Mouse (Mus musculus) ES-CJ7 (cell line): Measurements from ENCODE around the gene Ccp110.

Source experiments
- DNase-seq: peaks from one replicate; pipeline ENCODE4 v3.0.0; 2011; ENCODE audit warnings: low read depth, low spot score

Ccp110 gene

DNA sequence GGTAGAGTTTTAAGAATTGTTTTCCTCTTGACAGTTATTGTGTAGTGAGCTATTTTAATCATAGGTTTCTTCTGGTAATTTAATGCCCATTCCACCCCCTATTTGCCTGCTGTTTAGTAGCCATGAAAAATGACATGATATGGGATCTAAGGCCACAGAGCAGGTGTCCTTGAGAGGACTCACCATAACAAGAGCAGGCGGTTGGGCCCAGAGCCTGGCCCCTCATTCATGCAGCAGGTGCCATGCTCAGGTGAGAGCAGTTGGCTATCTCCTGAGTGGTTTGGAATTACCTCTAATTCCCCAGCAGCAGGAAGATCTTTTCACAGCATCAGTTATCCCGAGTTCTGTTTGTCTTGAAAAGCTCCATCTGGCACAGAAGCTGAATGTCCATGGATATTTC lies 13.1 kb downstream of the Ccp110 start:
- DNase-seq, result no peak

- DNase-seq, result no peak
These were observed 16.7 kb downstream of the Ccp110 start for GRCm38 (mm10) chr7:118728846-118729587.

DNA sequence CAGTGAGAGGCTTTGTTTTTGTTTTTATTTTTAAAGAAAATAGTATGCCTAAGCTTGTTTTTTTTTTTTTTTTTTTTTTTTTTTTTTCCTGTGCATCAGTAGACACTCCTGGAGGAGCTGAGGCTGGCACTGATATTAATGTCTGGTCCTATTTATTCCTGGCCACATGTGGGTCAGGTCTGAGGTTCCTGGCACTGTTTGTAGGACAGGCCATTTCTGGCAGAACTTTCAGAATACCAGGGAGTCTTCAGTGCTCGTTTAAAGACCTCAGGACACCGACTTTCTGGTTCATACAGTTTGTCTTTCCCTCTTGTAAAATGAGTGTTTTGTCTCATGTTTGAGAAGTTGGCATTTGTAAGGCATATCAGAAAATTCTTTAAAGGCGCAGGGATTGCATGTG lies 19.4 kb downstream of the Ccp110 start:
- DNase-seq, result no peak

- no peak for DNase-seq
These were observed 20.9 kb downstream of the Ccp110 start for GRCm38 (mm10) chr7:118733225-118733624.

GRCm38 (mm10) chr7:118738730-118739129 lies 26.4 kb downstream of the Ccp110 start:
- peak; percentile 22 for DNase-seq

DNA sequence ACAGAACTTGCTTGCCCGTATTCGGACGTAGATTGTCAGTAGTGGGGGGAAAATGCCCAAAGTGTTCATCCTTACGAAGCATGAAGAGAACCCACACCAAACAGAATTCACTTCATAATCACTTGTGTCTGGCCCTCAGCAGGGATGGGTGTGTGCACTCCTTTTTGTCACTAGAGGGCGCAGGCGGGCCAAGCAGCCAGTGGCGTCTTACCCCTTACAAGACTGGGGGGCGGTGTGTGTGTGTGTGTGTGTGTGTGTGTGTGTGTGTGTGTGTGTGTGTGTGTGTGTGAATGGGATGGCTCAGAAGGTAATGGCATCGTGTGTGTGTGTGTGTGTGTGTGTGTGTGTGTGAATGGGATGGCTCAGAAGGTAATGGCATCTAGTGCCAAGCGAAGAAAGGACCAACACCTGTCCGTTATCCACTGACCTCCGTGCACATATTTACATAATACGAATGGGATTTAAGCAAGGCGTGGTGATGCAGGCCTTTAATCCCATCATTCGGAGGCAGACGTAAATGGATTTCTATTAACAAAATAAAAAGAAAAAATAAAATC lies 27.7 kb downstream of the Ccp110 start, which contains the start of gene Vps35l:
Gene Vps35l, plus strand, starts transcription at position 252 of the 557 bp plus-strand sequence.
- DNase-seq, result peak; percentile 72

DNA sequence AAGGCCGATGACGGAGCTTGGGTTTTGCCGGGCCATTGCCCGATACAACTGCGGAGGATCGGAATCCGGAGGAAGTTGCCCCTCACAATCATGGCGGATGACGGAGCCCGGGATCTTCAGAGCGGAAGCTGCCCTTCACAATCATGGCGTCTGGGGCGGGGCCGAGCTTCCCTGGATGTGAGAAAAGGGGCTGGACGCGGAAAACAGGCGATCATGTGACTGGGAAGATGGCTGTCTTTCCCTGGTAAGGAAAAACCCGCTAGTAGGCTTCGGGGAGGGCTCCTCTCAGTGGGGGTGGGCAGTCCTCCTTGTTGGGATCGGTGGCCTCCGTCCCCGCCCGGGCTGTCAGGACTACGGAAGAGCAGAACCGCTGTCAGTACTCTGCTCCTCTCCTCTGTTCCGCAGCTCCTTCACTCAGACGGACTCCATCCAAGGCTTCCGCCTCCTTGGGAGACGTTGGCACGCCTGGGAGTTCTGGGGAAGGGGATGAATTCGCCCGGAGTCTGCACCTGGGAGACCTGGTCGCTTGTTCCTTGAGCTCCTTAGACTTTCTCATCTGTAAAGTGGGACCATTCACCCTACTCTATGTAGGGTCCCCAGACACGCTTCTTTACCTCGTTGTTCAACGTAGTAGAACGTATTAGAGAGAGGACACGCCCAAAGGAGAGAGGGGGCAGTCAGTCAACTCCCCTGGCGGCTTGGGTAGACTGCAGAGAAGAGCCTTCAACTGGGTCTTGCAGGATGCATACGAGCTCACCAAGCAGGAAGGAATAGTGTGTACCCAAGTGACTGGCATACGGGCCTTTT lies 28.4 kb downstream of the Ccp110 start:
- DNase-seq, result peak; percentile 94

DNA sequence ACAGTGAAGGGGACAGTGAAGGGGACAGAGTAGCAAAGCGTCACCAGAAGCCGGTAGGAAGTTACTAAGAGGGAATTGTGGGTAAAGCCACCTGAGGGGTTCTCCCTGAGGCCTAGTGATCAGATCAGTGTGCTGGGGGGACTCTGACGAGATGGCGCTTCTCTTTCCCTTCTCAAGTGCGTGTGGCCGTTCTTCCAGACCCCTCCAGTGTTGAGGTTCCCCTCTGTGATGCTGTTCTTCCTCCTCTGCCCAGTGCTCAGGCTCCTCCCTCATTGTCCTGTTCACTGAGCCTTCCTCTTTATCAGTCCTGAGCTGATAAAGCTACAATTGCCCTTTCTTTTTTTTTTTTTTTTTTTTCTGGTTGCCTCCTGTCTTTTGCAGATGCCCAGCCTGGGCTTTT lies 29.9 kb downstream of the Ccp110 start:
- no peak for DNase-seq

DNA sequence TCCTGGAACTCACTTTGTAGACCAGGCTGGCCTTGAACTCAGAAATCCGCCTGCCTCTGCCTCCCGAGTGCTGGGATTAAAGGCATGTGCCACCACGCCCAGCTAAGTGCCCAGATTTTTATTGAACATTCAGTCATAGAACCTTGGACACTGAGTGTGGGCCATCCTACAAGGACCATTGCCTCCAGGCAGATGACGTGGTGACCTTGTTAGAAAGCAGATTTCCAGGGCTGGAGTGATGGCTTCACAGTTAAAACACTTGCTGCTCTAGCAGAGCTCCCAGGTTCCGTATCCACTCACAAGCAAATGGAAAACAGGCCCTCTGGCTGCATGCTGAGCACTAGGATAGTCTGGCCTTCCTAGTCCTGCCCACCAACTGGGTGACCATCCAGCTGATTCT lies 32.4 kb downstream of the Ccp110 start:
- no peak for DNase-seq

DNA sequence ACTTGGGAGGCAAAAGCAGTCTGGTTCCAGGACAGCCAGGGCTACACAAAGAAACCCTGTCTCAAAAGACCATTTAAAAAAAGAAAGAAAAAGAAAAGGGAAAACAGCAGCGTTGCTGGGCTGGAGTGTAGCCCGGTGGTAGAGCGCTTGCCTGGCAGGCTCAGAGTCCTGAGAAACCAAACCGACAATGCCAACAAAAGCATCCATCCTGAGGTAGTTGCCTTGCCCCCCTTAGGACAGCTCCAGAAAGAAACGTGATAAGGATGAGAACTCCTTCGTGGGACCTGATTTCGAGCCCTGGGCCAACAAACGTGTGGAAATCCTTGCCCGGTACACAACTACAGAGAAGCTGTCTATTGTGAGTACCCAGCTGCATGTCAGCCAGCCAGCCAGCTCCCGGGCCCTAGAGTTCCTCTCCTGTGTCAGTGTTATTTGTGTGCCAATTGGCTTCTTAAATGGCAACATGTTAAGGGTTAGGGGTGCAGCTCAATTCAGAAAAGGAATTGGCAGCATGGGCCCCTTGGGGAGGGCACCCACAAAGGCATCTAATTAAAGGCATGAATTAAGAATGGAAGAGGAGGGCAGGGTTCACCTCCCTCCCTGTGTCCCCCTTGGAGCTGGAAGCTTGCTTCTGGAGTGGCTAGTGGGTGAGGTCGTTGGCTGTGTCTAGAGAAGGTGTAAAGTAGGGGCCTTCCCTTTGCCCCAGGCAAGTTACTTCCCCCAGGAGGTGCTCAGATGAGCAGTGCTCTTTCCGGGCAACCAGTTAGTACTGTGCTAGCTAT lies 35.7 kb downstream of the Ccp110 start:
- DNase-seq, result no peak

DNA sequence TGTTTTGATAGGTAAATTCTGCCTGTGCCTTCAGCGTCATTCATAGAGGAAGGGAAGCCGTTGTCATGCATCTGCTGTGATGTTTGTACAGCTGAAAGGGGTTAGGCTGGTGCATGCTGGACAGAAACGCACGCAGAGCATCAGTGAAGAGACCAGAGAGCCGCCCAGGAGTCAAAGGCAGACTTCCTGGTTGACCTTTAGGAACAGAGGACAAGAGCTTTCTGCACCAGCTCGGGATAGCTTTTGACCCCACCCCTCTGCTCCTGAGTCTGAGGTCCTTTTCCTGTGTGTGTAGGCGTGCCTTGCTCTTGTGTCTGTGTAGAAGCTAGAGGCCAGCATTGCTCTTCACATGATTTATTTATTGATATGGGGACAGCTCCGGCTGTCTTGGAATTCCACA lies 37.4 kb downstream of the Ccp110 start:
- peak; percentile 85 for DNase-seq

DNA sequence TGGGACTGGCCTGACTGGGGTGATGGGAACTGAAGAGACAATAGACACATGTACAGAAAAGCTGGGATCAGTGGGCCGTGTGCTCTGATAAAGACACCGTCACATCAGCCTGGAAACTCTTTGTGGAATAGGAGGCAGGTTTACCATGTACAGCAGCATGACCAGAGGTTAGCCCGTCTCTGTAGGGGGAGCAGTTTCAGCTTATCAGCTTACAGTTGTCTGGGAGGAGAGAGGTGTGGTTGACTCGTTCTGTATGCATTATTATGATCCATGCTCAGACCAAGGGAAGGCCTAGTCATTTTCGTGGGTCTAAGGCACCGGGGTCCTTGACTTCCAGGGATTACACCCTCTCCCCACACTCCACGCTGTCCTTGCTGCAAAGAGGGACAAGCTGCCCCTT lies 39.3 kb downstream of the Ccp110 start:
- DNase-seq, result no peak

- no peak for DNase-seq
These were observed 43.4 kb downstream of the Ccp110 start for GRCm38 (mm10) chr7:118755756-118756155.

- DNase-seq, result no peak
These were observed 44.3 kb downstream of the Ccp110 start for GRCm38 (mm10) chr7:118756490-118757265.

- no peak for DNase-seq
These were observed 46.0 kb downstream of the Ccp110 start for GRCm38 (mm10) chr7:118758369-118758768.

- DNase-seq, result peak; percentile 19
These were observed 47.0 kb downstream of the Ccp110 start for GRCm38 (mm10) chr7:118759372-118759771.

DNA sequence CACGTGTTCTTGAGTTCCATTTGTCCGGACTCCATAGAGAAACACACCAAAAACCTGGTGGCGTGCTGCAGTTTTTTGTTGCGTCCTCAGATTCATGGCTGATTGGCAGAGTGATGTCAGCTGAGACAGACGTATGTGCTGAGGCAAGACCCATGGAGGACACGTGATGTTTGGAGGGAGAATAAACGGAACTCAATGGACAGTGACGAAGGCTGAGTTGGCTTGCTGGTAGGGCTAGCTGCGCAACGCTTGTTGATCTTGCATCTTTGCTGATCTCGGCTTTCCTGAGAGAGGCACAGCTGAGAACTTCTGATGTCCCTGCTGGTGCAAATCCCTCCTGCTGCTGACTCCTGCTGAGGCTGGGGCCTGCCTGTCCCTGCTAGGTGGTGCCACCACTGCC lies 51.6 kb downstream of the Ccp110 start:
- DNase-seq, result no peak

DNA sequence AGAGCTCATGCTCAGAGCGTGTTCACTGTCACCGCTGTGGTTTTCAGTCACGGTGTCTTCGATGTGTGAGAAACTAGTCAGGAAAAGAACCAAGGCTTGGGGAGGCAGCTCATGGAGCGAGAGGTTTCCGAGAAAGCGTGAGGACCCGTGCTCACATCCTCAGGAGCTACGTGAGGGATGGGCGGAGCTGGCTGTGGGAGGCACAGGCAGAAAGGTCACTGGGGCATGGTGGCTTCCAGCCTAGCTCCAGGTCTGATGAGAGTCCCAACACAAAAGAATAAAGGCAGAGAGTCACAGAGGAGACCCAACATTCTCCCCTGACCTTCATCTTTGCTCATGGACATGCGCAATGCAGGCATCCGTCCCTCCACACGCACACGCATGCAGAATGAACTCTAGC lies 52.4 kb downstream of the Ccp110 start:
- DNase-seq, result peak; percentile 50

GRCm38 (mm10) chr7:118765604-118766003 lies 53.3 kb downstream of the Ccp110 start:
- no peak for DNase-seq

GRCm38 (mm10) chr7:118766119-118766833 lies 53.9 kb downstream of the Ccp110 start:
- DNase-seq, result peak; percentile 45
